ENCODE assay signal across 19 mouse cellular contexts in genomic region chr2:43675277-43675676, GRCm38 (mm10).
DNase-seq lines count a peak whose midpoint lies in the region; ATAC-seq lines count a peak whose summit lies in the region.
"Had no signal": no experiment of that assay in that cellular context is flagged by ENCODE, and none has a peak within 500 bp of the region (broad histone marks: within the 10 kb centered on the region; RNA-seq: fewer than 3 reads in every experiment).

No protein-coding gene starts in this region.

- no peak overlapping the region for H3K9ac ChIP-seq in kidney, embryonic 16.5 days (replicated peaks; ENCODE audit: low read length)
- H3K9ac ChIP-seq: embryonic facial prominence, embryonic 12.5 days; forebrain, embryonic 13.5 days; forebrain, embryonic 15.5 days; forebrain, postnatal 0 days had no signal

- no peak overlapping the region for H3K4me2 ChIP-seq in kidney, embryonic 16.5 days (replicated peaks; ENCODE audit: low read depth, low read length)
- H3K4me2 ChIP-seq: embryonic facial prominence, embryonic 12.5 days; forebrain, embryonic 13.5 days; forebrain, embryonic 15.5 days had no signal

- no peaks in the 10 kb centered on the region for H3K27me3 ChIP-seq in kidney, embryonic 16.5 days (ENCODE audit: insufficient read depth, low read length)
- H3K27me3 ChIP-seq: embryonic facial prominence, embryonic 12.5 days; forebrain, embryonic 13.5 days; forebrain, embryonic 15.5 days; Patski had no signal

- peak; percentile 8 for DNase-seq in MEL-GATA-1-ER (ENCODE audit: extremely low read depth, low read depth)
- no peak for DNase-seq in cerebellum, postnatal 14 days
- DNase-seq in adrenal gland, postnatal 10 days = no peak
- DNase-seq: adrenal gland, adult 8-10 months; adrenal gland, postnatal 25 days; cerebellum, adult 11 months; cerebellum, adult 18-20 months; cerebellum, adult 8-10 months; cerebellum, adult 9-11 months; cerebellum, postnatal 25 days; forebrain, postnatal 0 days had no signal

- no peak overlapping the region for H3K4me3 ChIP-seq in kidney, embryonic 16.5 days (ENCODE audit: low read length)
- H3K4me3 ChIP-seq: embryonic facial prominence, embryonic 10.5 days; embryonic facial prominence, embryonic 12.5 days; forebrain, embryonic 13.5 days; forebrain, embryonic 15.5 days had no signal

- H3K4me1 ChIP-seq in kidney, embryonic 16.5 days (ENCODE audit: insufficient read depth, low read length) = no peaks in the 10 kb centered on the region
- H3K4me1 ChIP-seq: embryonic facial prominence, embryonic 10.5 days; embryonic facial prominence, embryonic 12.5 days; forebrain, embryonic 13.5 days; forebrain, embryonic 15.5 days had no signal

- no peak overlapping the region for H3K27ac ChIP-seq in kidney, embryonic 16.5 days (ENCODE audit: low read length)
- H3K27ac ChIP-seq: embryonic facial prominence, embryonic 10.5 days; embryonic facial prominence, embryonic 12.5 days; forebrain, embryonic 13.5 days; forebrain, embryonic 15.5 days had no signal

- WGBS in kidney, embryonic 16.5 days = 83% methylated on average over 4 of the region's 4 CpGs

- ATAC-seq in megakaryocyte-erythroid progenitor cell, adult 5-6 weeks (replicated peaks; ENCODE audit: low FRiP score, low TSS enrichment, poor library complexity, severe bottlenecking) = peak; percentile 43
- ATAC-seq in kidney, embryonic 16.5 days (ENCODE audit: low FRiP score, low TSS enrichment) = no peak
- ATAC-seq: activated CD4-positive, CD25-positive, alpha-beta regulatory T cell, adult 4 months; forebrain, embryonic 13.5 days; forebrain, embryonic 15.5 days; forebrain, postnatal 0 days; Patski had no signal

- H3K9me3 ChIP-seq in kidney, embryonic 16.5 days (ENCODE audit: low read length) = no peaks in the 10 kb centered on the region
- H3K9me3 ChIP-seq: embryonic facial prominence, embryonic 10.5 days; embryonic facial prominence, embryonic 12.5 days; forebrain, embryonic 13.5 days; forebrain, embryonic 15.5 days had no signal

- no peaks in the 10 kb centered on the region for H3K36me3 ChIP-seq in kidney, embryonic 16.5 days (ENCODE audit: insufficient read depth, low read length)
- H3K36me3 ChIP-seq: embryonic facial prominence, embryonic 10.5 days; embryonic facial prominence, embryonic 12.5 days; forebrain, embryonic 15.5 days had no signal
